ENCODE assay signal across 9 mouse cellular contexts in the genomic region with DNA sequence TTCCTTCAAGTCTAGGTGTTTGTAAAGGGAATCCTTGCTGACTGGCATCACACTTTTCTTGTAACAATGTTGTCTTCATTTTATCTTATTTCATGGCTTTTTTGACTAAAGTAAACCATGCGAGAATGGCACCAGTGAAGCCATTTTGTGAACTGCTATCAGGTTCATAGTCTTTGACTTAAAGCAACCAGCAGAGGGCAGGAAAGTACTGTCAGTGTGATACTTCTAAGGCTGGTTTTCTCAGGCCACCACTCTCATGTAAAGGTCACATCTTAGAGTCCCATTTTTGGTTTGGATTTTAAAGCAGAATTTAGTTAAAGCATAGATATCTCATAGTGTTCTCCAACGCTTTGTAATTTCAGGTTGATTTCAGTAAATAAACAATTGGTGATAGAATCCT.
DNase-seq lines count a peak whose midpoint lies in the region; ATAC-seq and TF ChIP-seq lines count a peak whose summit lies in the region.
"Had no signal": no experiment of that assay in that cellular context is flagged by ENCODE, and none has a peak within 500 bp of the region (broad histone marks: within the 10 kb centered on the region; RNA-seq: fewer than 3 reads in every experiment).

No protein-coding gene starts in this region.

- no peak overlapping the region for H3K27ac ChIP-seq in layer of hippocampus, adult 2 months
- H3K27ac ChIP-seq in forebrain, postnatal 0 days (ENCODE audit: low read depth, low read length) = no peak overlapping the region
- H3K27ac ChIP-seq: heart, embryonic 13.5 days; neural tube, embryonic 13.5 days had no signal

- H3K27me3 ChIP-seq in forebrain, postnatal 0 days (ENCODE audit: insufficient read depth, low read length) = no peaks in the 10 kb centered on the region
- H3K27me3 ChIP-seq: heart, embryonic 13.5 days; neural tube, embryonic 13.5 days had no signal

- DNase-seq in layer of hippocampus, adult 2 months (ENCODE audit: low spot score in 2 of 2) = peak; percentile 5 to 37
- no peak for DNase-seq in layer of hippocampus, adult 9-10 months (ENCODE audit: low spot score)
- peak; percentile 71 for DNase-seq in ES-CJ7 (ENCODE audit: low read depth, low spot score)
- DNase-seq in adipocyte (ENCODE audit: low spot score) = peak; percentile 83
- peak; percentile 81 for DNase-seq in forebrain, postnatal 0 days
- DNase-seq in lung, adult 2 months = peak; percentile 2
- DNase-seq in right cerebral cortex, postnatal 25 days = peak; percentile 6

- no peak overlapping the region for H3K4me3 ChIP-seq in layer of hippocampus, adult 2 months
- no peak overlapping the region for H3K4me3 ChIP-seq in forebrain, postnatal 0 days (ENCODE audit: low read depth, low read length)
- no peak overlapping the region for H3K4me3 ChIP-seq in lung, adult 2 months (replicated peaks; ENCODE audit: extremely low read depth, low read depth, low read length)
- H3K4me3 ChIP-seq: heart, embryonic 13.5 days; neural tube, embryonic 13.5 days had no signal

- H3K4me2 ChIP-seq in forebrain, postnatal 0 days (ENCODE audit: low read depth) = no peak overlapping the region
- H3K4me2 ChIP-seq: heart, embryonic 13.5 days; neural tube, embryonic 13.5 days had no signal

- no peaks in the 10 kb centered on the region for H3K36me3 ChIP-seq in forebrain, postnatal 0 days (ENCODE audit: insufficient read depth)
- H3K36me3 ChIP-seq: heart, embryonic 13.5 days; neural tube, embryonic 13.5 days had no signal

- H3K4me1 ChIP-seq in forebrain, postnatal 0 days (ENCODE audit: insufficient read depth) = no peaks in the 10 kb centered on the region
- H3K4me1 ChIP-seq in lung, adult 2 months (ENCODE audit: control insufficient read depth, insufficient read depth, low read length) = no peaks in the 10 kb centered on the region
- H3K4me1 ChIP-seq: heart, embryonic 13.5 days; neural tube, embryonic 13.5 days had no signal

- no peak overlapping the region for H3K9ac ChIP-seq in forebrain, postnatal 0 days
- H3K9ac ChIP-seq: heart, embryonic 13.5 days; neural tube, embryonic 13.5 days had no signal

- TF ChIP-seq CTCF in layer of hippocampus, adult 2 months (conservative IDR thresholded peaks at IDR 0.05) = peak; percentile 79
- TF ChIP-seq CTCF in forebrain, postnatal 0 days (IDR thresholded peaks at IDR 0.05; ENCODE audit: low read depth) = peak; percentile 83
- TF ChIP-seq CTCF in lung, adult 2 months (IDR thresholded peaks at IDR 0.05; ENCODE audit: insufficient read depth, low read length) = no peak

- H3K9me3 ChIP-seq in forebrain, postnatal 0 days (ENCODE audit: low read length) = no peaks in the 10 kb centered on the region
- H3K9me3 ChIP-seq: heart, embryonic 13.5 days; neural tube, embryonic 13.5 days had no signal

- peak; percentile 76; the same call in 1 of the 2 replicates for ATAC-seq in forebrain, postnatal 0 days

- WGBS in forebrain, postnatal 0 days = 54% methylated on average over 2 of the region's 2 CpGs
- whole genome bisulfite sequencing in lung, adult 2 months = 45% methylated on average over 2 of the region's 2 CpGs

- no peak for TF ChIP-seq POLR2A in lung, adult 2 months (IDR thresholded peaks at IDR 0.05; ENCODE audit: borderline replicate concordance, extremely low read depth, low read depth, low read length)
